Mouse (Mus musculus) common myeloid progenitor, adult 5-6 weeks (primary cell): ENCODE measurements around the gene Ghrh. TPM values are rescaled to one million over a fixed set of nuclear protein-coding genes. Genes with fewer than 3 reads are reported as not detected.
"Not testable (repeated sequence)": the region's sequence is repeated elsewhere in the genome, so short reads cannot be mapped to it uniquely, and the experiment has no call there.

Experiments
- ATAC-seq: replicated peaks from 2 replicates; pipeline ENCODE4 v1.8.0; 2016; ENCODE audit warnings: low read depth, mild to moderate bottlenecking, moderate TSS enrichment, inconsistent platforms; ENCODE audit not compliant: poor library complexity, severe bottlenecking
- total RNA-seq: library from RNA; stranded (forward); fragments of 200-1000, 187-1606 nt; gene quantifications from 2 replicates; pipeline ENCODE4 v1.2.3, GENCODE M21; 2017

Gene Ghrh
- not detected in 2 replicates for total RNA-seq

DNA sequence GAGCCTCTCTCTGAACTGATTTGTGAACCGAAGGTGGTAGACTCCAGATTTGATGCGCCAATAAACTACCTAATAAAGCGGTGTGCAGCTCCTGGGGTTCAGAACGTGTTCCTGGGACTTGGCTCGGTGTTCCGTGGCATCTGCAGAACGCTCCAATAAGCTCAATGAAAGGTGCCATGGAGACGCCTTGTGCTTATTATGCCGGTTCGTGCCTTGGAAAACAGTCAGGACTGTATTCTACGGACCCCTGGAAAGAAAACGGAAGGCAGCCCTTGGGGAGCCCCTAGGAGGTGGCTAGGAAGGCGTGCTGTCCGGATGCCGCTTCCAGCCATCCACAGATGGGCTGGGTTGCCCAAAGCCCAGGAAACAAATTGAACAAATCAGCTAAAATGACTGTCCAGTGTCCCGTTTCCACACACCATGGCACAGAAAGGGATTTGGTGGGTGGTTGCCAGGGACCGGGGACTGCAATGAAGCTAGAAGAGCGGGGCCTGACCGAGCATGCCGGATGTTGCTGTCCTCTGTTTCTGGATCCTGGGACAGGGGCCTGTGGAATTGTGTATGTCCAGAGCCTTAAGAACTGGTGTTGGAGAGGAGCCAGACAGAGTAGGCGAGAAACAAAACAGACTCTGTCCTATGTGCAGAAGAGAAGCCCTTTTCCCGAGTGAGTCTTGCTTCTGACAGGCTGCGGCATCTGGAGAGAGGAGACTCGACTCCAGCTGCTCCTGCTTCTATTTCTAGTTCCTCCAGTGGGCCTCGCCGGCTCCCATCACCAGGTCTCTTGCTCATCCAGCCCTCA, at the start of gene Ghrh:
TSS of gene Ghrh (minus strand) at position 146 of the 799 bp plus-strand sequence.
- ATAC-seq: no peak

- peak; percentile 94 for ATAC-seq
Observed at GRCm38 (mm10) chr2:157395960-157396359, 48.7 kb upstream of the Ghrh start.

DNA sequence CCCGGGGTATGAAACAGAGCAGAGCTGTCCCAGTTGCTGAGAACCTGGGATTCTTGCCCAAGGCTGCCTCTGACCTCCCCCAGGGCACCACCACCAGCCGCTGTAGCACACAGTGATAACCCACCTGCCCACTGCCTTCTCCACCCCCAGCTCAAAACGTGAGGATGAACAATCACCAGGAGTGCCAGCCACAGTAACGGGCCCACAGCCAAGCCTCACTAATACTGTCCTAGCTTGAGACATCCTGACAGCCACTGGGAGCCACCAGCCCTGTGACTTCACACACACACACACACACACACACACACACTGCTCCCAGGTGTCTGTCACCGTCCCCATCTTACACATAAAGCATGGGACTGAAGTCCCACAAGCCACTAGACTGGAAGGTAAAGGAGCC, 48.1 kb upstream of the Ghrh start:
- ATAC-seq: no peak

DNA sequence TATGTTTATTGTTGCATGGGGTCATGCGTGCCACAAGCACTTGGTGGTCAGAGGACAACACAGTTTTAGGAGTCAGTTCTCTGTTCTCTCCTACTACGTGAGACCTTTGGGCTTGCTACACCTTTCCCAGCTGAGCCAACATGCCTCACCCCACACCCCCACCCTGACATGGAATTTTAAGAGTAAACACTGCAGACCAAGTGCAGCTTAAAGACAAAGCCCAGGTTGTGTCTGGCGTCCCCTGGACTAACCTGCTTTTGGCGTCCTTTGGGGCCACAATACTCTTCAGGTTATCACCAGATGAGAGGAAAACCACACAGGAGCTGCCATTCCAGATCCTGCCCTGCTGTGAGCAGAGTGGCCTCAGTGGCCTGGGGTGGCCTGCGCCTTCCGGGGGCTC, 47.6 kb upstream of the Ghrh start:
- no peak for ATAC-seq

DNA sequence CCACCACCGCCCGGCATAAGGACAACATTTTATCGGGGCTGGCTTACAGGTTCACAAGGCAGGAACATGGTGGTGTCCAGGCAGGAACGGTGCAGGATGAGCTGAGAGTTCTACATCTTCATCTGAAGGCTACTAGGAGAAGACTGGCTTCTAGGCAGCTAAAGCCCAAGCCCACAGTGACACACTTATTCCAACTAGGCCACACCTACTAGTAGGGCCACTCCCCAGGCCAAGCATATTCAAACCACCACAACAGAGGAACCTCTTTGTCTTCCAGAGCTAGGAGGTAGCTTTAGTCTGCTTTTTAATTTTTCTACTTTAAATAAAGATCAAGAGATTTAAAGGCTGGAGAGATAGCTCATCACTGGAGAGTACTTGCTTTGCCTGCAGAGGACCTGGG, 46.2 kb upstream of the Ghrh start:
- no peak for ATAC-seq

GRCm38 (mm10) chr2:157392331-157392730, 45.0 kb upstream of the Ghrh start:
- no peak for ATAC-seq

DNA sequence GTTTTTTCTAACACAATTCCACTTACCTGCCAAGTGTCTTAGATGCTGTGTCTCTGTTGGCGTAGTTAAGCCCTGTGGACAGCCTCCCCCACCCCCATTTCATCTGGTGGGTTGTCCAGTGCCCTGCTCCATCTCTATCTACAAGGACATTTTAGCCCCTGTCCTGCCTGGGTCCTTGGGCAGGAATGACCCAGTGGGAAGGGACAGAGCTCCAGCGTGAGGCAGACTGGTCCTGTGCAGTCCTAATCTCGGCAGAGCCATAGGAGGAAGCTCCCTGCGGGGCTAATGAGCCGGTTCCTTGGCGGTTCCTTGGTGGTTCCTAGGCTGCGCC, 42.2 kb upstream of the Ghrh start:
- ATAC-seq: no peak

DNA sequence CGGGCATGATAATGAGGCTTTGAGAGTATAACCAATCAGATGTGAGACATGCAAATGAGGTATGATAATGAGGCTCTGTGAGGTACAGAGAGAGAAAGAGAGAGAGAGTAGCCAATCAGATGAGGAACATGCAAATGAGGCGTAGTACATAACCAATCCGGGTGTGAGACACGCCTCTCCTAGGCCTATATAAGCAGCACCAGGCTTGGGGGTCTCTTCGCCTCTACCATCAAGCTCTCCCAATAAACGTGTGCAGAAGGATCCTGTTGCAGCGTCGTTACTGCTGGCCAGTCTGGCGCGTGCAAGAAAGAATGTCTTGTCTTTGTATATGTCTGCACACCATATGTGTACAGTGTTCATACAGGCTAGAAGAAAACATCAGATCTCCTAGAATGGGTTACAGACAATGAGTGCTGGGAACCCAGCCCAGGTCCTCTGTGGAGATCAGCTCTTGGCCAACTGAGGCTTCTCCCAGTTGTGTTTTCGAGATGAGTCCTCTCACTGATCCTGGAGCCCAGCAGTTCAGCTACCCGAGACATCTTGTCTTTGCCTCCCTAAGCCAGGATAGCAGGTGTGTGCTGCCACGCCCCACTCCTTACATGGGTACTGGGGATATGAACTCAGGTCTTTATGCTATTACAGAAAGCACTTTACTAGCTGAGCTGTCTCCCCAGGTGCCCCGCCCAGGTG, 41.7 kb upstream of the Ghrh start:
- not testable (repeated sequence) for ATAC-seq

GRCm38 (mm10) chr2:157384836-157385235, 37.5 kb upstream of the Ghrh start:
- ATAC-seq: no peak

GRCm38 (mm10) chr2:157376995-157377394, 29.7 kb upstream of the Ghrh start:
- no peak for ATAC-seq

- ATAC-seq: no peak
Observed at GRCm38 (mm10) chr2:157375794-157376757, 28.8 kb upstream of the Ghrh start.

DNA sequence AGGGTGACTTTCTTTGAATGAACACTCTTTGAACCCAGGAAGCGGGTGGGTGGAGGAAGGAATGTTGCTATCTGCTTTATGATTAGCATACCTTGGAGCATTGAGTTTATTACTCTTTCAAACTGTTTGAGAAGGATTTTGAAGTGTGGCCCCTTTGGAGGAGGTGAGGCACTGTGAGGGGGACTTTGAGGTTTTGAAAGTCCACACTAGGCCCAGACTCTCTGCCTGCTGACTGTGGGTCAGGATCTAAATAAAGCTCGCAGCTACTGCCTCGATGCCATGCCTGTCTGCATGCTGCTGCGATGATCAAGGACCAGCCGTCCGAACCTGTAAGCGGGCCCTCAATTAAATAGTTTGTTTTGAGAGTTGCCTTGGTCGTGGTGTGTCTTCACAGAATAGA, 27.7 kb upstream of the Ghrh start:
- ATAC-seq: no peak

- no peak for ATAC-seq
Observed at GRCm38 (mm10) chr2:157373681-157374080, 26.4 kb upstream of the Ghrh start.

- ATAC-seq: no peak
Observed at GRCm38 (mm10) chr2:157371696-157372095, 24.4 kb upstream of the Ghrh start.

DNA sequence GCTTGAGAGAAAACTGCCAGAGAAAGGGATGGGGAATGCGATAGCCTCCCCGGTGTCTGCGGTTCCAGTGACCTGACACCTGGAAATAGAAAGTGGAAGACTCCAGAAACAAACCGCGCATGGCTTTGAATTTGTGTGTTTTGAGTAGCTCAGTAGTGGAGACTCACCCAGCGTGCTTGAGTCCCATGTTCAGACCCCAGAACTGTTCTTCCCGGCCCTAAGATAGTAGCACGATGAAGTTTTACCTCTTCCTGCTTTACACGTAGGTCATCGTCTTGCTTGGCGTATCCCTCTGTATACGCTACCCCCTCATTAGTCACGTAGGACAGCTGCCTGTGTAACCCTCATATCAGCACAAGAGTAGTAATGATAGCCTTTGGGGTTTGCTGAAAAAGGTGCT, 20.7 kb upstream of the Ghrh start:
- ATAC-seq: peak; percentile 21

DNA sequence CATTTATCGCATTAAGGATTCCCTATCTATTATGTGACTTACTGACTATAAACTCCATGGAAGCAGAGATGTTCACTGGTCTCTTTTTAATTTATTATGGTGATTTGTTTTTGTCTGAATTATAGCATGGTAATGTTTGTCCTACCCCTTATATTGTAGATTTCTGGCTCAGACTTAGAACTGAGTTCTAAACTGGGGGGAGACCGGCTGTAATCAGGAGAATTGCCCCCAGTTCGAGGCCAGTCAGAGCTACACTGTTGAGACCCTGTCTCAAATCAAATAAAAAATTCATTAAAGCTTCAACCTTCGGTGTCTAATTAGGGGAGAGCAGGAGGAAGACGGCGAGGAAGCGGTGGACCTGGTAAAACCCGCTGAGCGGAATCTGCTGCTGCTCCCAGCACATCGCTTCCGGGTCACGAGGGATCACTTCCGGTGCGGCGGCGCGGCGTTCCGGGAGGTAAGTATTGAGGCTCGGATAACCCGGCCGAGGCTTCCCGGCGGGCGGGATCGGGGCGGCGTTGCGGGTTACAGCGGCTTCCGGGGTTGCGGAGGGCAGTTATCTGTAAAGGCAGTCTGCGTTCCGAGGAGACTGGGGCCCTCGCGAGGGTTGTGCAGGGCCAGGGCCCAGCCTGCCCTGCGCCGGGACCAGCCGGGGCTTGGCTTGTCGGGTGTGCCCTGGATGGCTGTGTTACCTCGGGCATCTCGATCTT, 20.0 kb upstream of the Ghrh start, which contains the start of gene Manbal:
TSS of gene Manbal (plus strand) at position 411 of the 710 bp plus-strand sequence.
- peak; percentile 92 for ATAC-seq

DNA sequence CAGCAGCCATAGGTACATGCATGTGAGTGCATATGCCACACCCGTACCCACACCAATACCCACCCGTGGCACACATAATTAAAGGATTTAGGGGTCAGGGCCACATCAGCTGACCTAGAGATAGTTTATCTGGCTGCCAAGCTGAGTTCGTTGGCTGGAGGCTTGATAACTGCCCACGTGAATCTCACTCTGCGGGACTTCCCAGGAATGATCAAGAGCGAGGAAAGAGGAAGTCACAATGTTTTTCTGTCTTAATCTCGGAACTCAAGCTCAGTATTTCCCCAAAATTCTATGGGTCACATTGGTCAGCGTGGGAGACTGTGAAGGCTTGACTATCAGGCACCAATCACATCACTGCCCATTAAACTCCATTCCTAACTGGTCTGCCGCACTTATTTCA, 19.5 kb upstream of the Ghrh start:
- ATAC-seq: peak; percentile 22; the same call in 1 of the 2 replicates

GRCm38 (mm10) chr2:157363031-157363430, 15.7 kb upstream of the Ghrh start:
- no peak for ATAC-seq

DNA sequence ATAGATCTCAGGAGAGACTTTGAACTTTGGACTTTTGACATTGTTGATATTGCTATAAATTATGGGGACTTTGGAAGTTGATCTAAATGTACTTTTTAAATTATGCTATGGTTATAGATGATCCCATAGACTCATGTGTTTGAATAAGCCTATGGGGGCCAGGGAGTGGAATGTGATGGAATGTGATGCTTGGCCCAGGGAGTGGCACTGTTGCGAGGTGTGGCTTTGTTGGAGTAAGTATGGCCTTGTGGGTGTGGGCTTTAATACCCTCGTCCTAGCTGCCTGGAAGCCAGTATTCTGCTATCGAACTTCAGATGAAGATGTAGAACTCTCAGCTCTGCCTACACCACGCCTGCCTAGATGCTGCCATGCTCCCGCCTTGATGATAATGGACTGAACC, 12.7 kb upstream of the Ghrh start:
- ATAC-seq: no peak

DNA sequence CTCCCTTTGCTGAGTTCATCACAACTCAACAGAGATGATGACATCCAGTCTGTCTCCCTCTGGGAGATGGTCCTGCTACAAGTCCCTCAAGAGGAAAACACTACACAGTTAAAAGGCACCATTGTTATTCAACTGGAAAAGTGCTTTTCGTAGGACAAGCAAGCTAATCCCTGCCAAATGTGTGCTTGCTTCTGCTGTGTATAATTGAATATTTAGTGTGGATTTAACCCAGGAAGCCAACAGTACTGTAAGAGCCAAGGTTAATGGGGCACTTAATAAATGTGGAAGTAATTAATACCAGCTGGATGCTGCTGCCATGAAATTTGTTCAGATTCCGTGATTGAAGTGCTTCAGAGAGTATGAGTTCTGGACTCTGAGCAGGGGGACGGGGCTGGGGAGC, 6.8 kb upstream of the Ghrh start:
- no peak for ATAC-seq
